Mouse (Mus musculus) cerebellum, adult 2 months (tissue): ENCODE results near the gene Gm16253. TPM values are rescaled to one million over a fixed set of nuclear protein-coding genes. Genes with fewer than 3 reads are reported as not detected.

Experiments used
- DNase-seq, 2 experiments: peaks; one replicate each; pipeline ENCODE4 v3.0.0; 2021
- H3K27ac ChIP-seq: fragments of 200-500 bp; 2 replicates; pipeline ENCODE4 v1.5.1; 2012; ENCODE audit warnings: low read length, control low read depth, inconsistent platforms; ENCODE audit not compliant: insufficient read depth
- H3K27me3 ChIP-seq: fragments of 200-500 bp; 2 replicates; pipeline ENCODE4 v1.6.1; 2012; ENCODE audit warnings: inconsistent platforms, mild to moderate bottlenecking, low read length, moderate library complexity; ENCODE audit not compliant: control insufficient read depth, insufficient read depth
- H3K4me1 ChIP-seq: fragments of 200-500 bp; 2 replicates; pipeline ENCODE4 v1.6.1; 2011; ENCODE audit warnings: low read length; ENCODE audit not compliant: control insufficient read depth, insufficient read depth
- H3K4me3 ChIP-seq: fragments of 200-500 bp; replicated peaks from 2 replicates; pipeline ENCODE3; 2011; ENCODE audit warnings: mild to moderate bottlenecking, low read depth, low read length, control low read depth; ENCODE audit not compliant: insufficient read depth
- CTCF ChIP-seq: fragments of 200-500 bp; IDR thresholded peaks from 2 replicates; pipeline ENCODE4 v1.5.1; 2011; ENCODE audit warnings: low read depth, mild to moderate bottlenecking, control low read depth, low read length, moderate library complexity, borderline replicate concordance; ENCODE audit not compliant: insufficient read depth
- POLR2A ChIP-seq: fragments of 200-500 bp; IDR thresholded peaks from 2 replicates; pipeline ENCODE4 v1.6.1; 2011; ENCODE audit warnings: low read length, control low read depth, borderline replicate concordance; ENCODE audit not compliant: insufficient read depth
- WGBS: fragments of 180-500 bp; shearing (Covaris S2); methylation state at CpG from one replicate; pipeline ENCODE4 v1.1.7; 2018; 5-methylcytosine and 5-hydroxymethylcytosine counted together
- polyA plus RNA-seq: library from polyadenylated mRNA; depleted of rRNA; stranded (reverse); fragments of >200 nt; gene quantifications from 2 replicates; pipeline ENCODE4 v1.2.3, GENCODE M21; 2012

Gm16253 gene
- polyA plus RNA-seq, 1 experiment = not detected

DNA sequence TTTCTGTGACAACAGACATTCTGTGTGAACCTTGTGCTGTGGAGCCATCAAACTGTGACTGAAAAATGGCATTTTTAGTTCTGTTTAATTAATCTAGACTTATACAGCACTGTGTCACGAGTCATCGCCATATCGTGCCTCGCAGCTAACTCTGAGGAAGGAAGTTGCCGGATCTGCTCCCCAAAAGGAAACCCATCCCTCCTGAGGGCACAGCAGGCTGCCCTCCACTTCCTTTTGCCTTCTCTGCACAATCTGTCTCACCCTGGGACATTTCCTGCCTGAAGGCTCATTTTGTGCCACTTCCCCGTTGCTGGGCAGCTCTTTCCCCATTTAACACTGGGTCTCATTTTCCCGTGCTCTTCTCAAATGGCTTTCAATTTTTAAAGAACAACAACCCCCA, 12.2 kb upstream of the Gm16253 start:
- DNase-seq = no peak
- Histone ChIP-seq H3K4me3 (no peak overlapping the region), H3K4me1 (no peaks in the 10 kb centered on the region), H3K27ac (no peak overlapping the region), H3K27me3 (no peaks in the 10 kb centered on the region)
- whole genome bisulfite sequencing = 47% methylated on average over 7 of the region's 7 CpGs
- TF ChIP-seq POLR2A = no peak
- no peak for TF ChIP-seq CTCF

DNA sequence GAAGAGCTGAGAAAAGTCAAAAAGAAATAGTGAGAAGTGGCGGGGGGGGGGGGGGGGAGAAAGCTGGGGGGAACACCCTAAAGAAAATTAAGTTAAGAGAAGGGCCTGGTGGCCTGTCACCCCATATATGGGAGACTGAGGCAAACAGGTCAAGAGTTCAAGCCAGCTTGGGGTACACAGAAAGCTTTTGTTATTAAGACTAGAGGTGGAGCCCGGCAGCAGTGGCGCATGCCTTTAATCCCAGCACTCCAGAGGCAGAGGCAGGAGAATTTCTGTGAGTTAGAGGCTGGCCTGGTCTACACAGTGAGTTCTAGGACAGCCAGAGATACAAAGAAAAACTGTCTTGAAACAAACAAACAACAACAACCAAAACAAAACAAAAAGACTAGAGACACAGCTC, 11.7 kb upstream of the Gm16253 start:
- no peak overlapping the region for H3K27ac ChIP-seq
- DNase-seq = no peak
- WGBS = 92% methylated on average over 3 of the region's 3 CpGs
- no peaks in the 10 kb centered on the region for H3K27me3 ChIP-seq
- H3K4me1 ChIP-seq = no peaks in the 10 kb centered on the region
- TF ChIP-seq POLR2A (no peak), CTCF (no peak)
- H3K4me3 ChIP-seq = no peak overlapping the region

- no peaks in the 10 kb centered on the region for H3K27me3 ChIP-seq
- no peak overlapping the region for H3K4me3 ChIP-seq
- 92% methylated on average over 8 of the region's 8 CpGs for WGBS
- TF ChIP-seq CTCF = no peak
- no peak for TF ChIP-seq POLR2A
- H3K27ac ChIP-seq = no peak overlapping the region
- no peak for DNase-seq
- no peaks in the 10 kb centered on the region for H3K4me1 ChIP-seq
Observed at GRCm38 (mm10) chr3:96566661-96567450, 9.9 kb upstream of the Gm16253 start.

- H3K27ac ChIP-seq = no peak overlapping the region
- WGBS = 92% methylated on average over 8 of the region's 8 CpGs
Observed at GRCm38 (mm10) chr3:96568605-96569004, 8.2 kb upstream of the Gm16253 start.

DNA sequence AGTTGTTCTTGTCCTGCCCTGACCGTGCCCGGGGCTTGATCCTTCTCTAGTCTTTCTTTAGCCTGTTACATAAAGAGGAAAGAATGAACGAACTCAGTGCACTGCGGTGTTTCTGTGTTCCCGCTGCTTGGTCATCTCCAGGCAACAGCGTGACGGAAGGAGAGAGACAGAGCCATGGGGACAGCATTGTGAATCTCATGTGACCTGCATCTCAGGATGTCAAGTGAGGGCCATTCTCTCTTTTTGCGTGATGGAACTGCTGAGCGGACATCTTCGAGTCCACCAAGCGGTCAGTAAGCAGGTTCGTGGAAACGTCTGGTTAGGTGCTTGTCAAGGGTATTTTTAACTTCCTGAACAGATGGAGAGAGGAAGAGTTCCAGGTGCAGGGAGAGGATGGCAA, 7.3 kb upstream of the Gm16253 start:
- Histone ChIP-seq H3K4me1 (no peaks in the 10 kb centered on the region), H3K4me3 (no peak overlapping the region), H3K27ac (no peak overlapping the region), H3K27me3 (no peaks in the 10 kb centered on the region)
- TF ChIP-seq CTCF = no peak
- no peak for TF ChIP-seq POLR2A
- no peak for DNase-seq
- WGBS = 75% methylated on average over 13 of the region's 13 CpGs

More at GRCm38 (mm10) chr3:96568605-96569004, 8.2 kb upstream of the Gm16253 start:
- no peak for DNase-seq
- no peak overlapping the region for H3K4me3 ChIP-seq
- no peaks in the 10 kb centered on the region for H3K27me3 ChIP-seq
- no peaks in the 10 kb centered on the region for H3K4me1 ChIP-seq
- TF ChIP-seq POLR2A = no peak
- TF ChIP-seq CTCF = no peak

DNA sequence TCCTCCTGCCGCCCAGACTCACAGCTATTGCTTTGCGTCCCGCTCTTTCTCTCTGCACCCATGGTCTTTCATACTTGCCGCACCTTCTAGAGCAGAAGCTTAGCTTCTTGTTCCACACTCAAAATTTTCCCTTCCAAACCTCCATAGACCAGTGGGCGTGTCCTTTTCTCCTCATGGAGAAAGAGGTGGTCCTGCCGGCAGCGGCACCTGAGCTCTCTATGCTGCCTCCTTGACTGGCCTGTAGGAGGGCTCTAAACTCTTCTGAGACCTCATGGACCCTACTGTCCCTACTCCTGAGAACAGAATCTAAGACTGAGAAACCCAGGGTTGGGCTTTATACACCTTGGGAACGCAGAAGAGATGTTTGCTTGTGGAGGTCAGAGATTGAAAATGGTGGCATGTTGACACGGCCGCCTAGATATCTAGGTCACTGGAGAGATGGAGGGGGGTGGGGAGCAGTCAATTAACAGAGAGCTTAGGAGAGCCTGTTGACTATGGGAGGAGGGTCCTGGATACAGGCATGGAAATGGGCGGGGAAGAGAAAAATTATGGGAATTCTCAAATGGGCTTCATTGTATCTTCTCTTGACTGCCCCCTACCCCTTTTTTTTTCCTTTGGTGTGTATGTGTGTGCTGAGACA, 6.7 kb upstream of the Gm16253 start:
- no peaks in the 10 kb centered on the region for H3K27me3 ChIP-seq
- TF ChIP-seq POLR2A = no peak
- no peak for TF ChIP-seq CTCF
- H3K27ac ChIP-seq = no peak overlapping the region
- no peaks in the 10 kb centered on the region for H3K4me1 ChIP-seq
- no peak for DNase-seq
- H3K4me3 ChIP-seq = no peak overlapping the region
- WGBS = 89% methylated on average over 11 of the region's 11 CpGs

- Histone ChIP-seq H3K4me1 (no peaks in the 10 kb centered on the region), H3K27me3 (no peaks in the 10 kb centered on the region), H3K4me3 (no peak overlapping the region), H3K27ac (no peak overlapping the region)
- 87% methylated on average over 7 of the region's 7 CpGs for WGBS
- TF ChIP-seq CTCF (no peak), POLR2A (no peak)
- DNase-seq = no peak
Observed at GRCm38 (mm10) chr3:96570643-96571042, 6.1 kb upstream of the Gm16253 start.

DNA sequence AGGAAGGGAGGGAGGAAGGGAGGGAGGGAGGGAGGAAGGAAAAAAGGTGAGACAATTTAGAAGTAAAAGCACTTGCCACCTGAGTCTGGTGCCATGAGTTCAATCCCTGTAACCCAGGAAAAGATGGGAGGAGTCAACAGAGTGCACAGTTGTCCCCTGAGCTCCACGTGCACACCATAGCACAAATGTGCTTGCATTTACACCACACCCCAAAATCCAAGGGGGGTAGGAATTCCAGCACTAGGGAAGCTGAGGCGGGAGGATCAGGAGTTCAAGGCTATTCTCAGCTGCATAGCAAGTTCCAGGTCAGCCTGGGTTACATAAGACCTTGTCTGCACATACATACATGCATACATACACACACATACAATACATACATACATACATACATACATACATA, 5.4 kb upstream of the Gm16253 start:
- Histone ChIP-seq H3K4me1 (no peaks in the 10 kb centered on the region; the same call in 1 of the 2 replicates), H3K27ac (no peak overlapping the region), H3K4me3 (no peak overlapping the region), H3K27me3 (no peaks in the 10 kb centered on the region)
- 87% methylated on average over 2 of the region's 2 CpGs for WGBS
- TF ChIP-seq CTCF (no peak), POLR2A (no peak)
- DNase-seq = no peak
